8 mouse cellular contexts compared by ENCODE assay signal in the genomic region with DNA sequence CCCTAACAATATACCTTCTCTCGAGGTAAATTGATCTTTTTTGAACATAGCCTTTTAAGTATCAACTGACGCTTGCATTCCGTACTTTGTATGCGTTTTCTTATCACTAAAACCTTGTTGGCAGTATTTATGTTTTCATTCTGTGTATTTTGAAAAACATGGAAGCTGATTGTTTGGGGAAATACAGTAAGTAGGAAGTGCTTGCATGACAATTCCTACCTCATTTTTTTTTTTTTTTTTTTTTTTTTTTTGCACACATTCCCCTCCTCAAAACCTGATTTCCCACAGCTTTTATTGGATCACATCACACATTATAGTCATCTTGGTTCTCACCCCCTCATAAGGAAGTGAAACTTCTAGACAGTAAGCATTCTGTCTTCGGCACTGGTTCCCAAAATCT. TPM values are rescaled to one million over a fixed set of nuclear protein-coding genes. Genes with fewer than 3 reads are reported as not detected.
DNase-seq lines count a peak whose midpoint lies in the region; ATAC-seq and TF ChIP-seq lines count a peak whose summit lies in the region.

No protein-coding gene starts in this region.

- no peak for TF ChIP-seq EP300 in heart, adult 2 months (IDR thresholded peaks at IDR 0.05; ENCODE audit: insufficient read depth, low read depth, low read length)
- no peak for TF ChIP-seq EP300 in CH12.LX (IDR thresholded peaks at IDR 0.05; ENCODE audit: low read length)

- peak overlapping the region; percentile 99 for H3K4me2 ChIP-seq in CH12.LX (ENCODE audit: insufficient read depth, low read depth, poor library complexity, severe bottlenecking)
- H3K4me2 ChIP-seq in hindbrain, embryonic 12.5 days (replicated peaks) = peak overlapping the region; percentile 87

- ATAC-seq in hindbrain, embryonic 12.5 days (ENCODE audit: low FRiP score) = no peak
- no peak for ATAC-seq in monocyte, adult 5-6 weeks (replicated peaks; ENCODE audit: insufficient number of reproducible peaks, low FRiP score, low TSS enrichment, poor library complexity, severe bottlenecking)

- DNase-seq in heart, adult 2 months = no peak
- DNase-seq in heart, adult 18-20 months = no peak
- DNase-seq in CH12.LX (ENCODE audit: extremely low read depth) = no peak
- DNase-seq in adipocyte (ENCODE audit: low spot score) = no peak
- DNase-seq in adrenal gland, adult 2 months = no peak

- no peak overlapping the region for H3K9ac ChIP-seq in heart, adult 2 months (ENCODE audit: low read depth, low read length)
- peak overlapping the region; percentile 76; the same call in 1 of the 2 replicates for H3K9ac ChIP-seq in CH12.LX (ENCODE audit: insufficient read depth, low read depth)
- H3K9ac ChIP-seq in hindbrain, embryonic 12.5 days = 0 out of 2 replicates have a peak overlapping the region, but pooled peaks have one; percentile 71

- no peaks in the 10 kb centered on the region for H3K79me2 ChIP-seq in heart, adult 2 months (replicated peaks; ENCODE audit: control insufficient read depth, insufficient read depth, low read length)
- peaks cover 14% of the 10 kb centered on the region for H3K79me2 ChIP-seq in CH12.LX (replicated peaks; ENCODE audit: control insufficient read depth, extremely low read depth, insufficient read depth, poor library complexity, severe bottlenecking)

- TF ChIP-seq RAD21 in CH12.LX (IDR thresholded peaks at IDR 0.05; ENCODE audit: low read depth, low read length) = no peak

- no peaks in the 10 kb centered on the region for H3K4me1 ChIP-seq in heart, adult 2 months (ENCODE audit: control insufficient read depth, insufficient read depth, low read length)
- peaks cover 5 to 22% of the 10 kb centered on the region in 2 experiments; a peak in 2 of 4 replicates for H3K4me1 ChIP-seq in CH12.LX (ENCODE audit: control insufficient read depth in 1 of 2, insufficient read depth in 2 of 2)
- H3K4me1 ChIP-seq in hindbrain, embryonic 12.5 days = peaks cover 13% of the 10 kb centered on the region
- peaks cover 46% of the 10 kb centered on the region for H3K4me1 ChIP-seq in megakaryocyte, embryonic 14.5 days

- H3K27me3 ChIP-seq in heart, adult 2 months (ENCODE audit: control insufficient read depth, insufficient read depth, low read length) = no peaks in the 10 kb centered on the region
- H3K27me3 ChIP-seq in CH12.LX (replicated peaks) = peaks cover 30% of the 10 kb centered on the region
- no peaks in the 10 kb centered on the region; the same call in 1 of the 2 replicates for H3K27me3 ChIP-seq in hindbrain, embryonic 12.5 days
- H3K27me3 ChIP-seq in megakaryocyte, embryonic 14.5 days (replicated peaks) = peaks cover 16% of the 10 kb centered on the region

- intact Hi-C loops in heart, adult 2 months (cut with DNase I) = loop anchor here (10.0 kb wide), 1 partner anchor 327 kb away; no protein-coding TSS in a partner anchor

- H3K4me3 ChIP-seq in heart, adult 2 months = peak overlapping the region; percentile 84
- H3K4me3 ChIP-seq in CH12.LX (replicated peaks in 1 of 3; ENCODE audit: low read depth in 2 of 3, low read length in 2 of 3, poor library complexity in 1 of 3) = peak overlapping the region; percentile 68 to 97 (median 76)
- peak overlapping the region; percentile 64 for H3K4me3 ChIP-seq in hindbrain, embryonic 12.5 days
- H3K4me3 ChIP-seq in megakaryocyte, embryonic 14.5 days (replicated peaks) = peak overlapping the region; percentile 97

- in situ Hi-C loops in CH12.LX (cut with MboI; ENCODE audit: low pct_ligation_motif_present, low pct_unique_long_range_greater_than_20kb, low sequenced_read_pairs) = loop anchor here (5.0 kb wide), 1 partner anchor 229 kb away; no protein-coding TSS in a partner anchor

- H3K9me3 ChIP-seq in CH12.LX (replicated peaks; ENCODE audit: low read length) = no peaks in the 10 kb centered on the region
- H3K9me3 ChIP-seq in hindbrain, embryonic 12.5 days (replicated peaks) = no peaks in the 10 kb centered on the region
- H3K9me3 ChIP-seq in megakaryocyte, embryonic 14.5 days = no peaks in the 10 kb centered on the region

- H3K27ac ChIP-seq in heart, adult 2 months = no peak overlapping the region; the same call in 1 of the 2 replicates
- no peak overlapping the region for H3K27ac ChIP-seq in CH12.LX (ENCODE audit: insufficient read depth, low read depth)
- no peak overlapping the region for H3K27ac ChIP-seq in hindbrain, embryonic 12.5 days

- peaks cover 9% of the 10 kb centered on the region for H3K36me3 ChIP-seq in heart, adult 2 months (ENCODE audit: control insufficient read depth, insufficient read depth, low read length)
- H3K36me3 ChIP-seq in CH12.LX (replicated peaks in 1 of 2; ENCODE audit: control insufficient read depth in 1 of 2, insufficient read depth in 1 of 2, low read length in 1 of 2) = peaks cover 3 to 41% of the 10 kb centered on the region in 2 experiments
- peaks cover 12% of the 10 kb centered on the region for H3K36me3 ChIP-seq in hindbrain, embryonic 12.5 days
- peaks cover 34% of the 10 kb centered on the region for H3K36me3 ChIP-seq in megakaryocyte, embryonic 14.5 days (replicated peaks; ENCODE audit: low read length)

- TF ChIP-seq POLR2A in heart, adult 2 months (IDR thresholded peaks at IDR 0.05; ENCODE audit: insufficient read depth, low read depth, low read length) = no peak
- TF ChIP-seq POLR2A in CH12.LX (IDR thresholded peaks at IDR 0.05; ENCODE audit: low read depth, low read length) = no peak

- TF ChIP-seq CTCF in heart, adult 2 months (IDR thresholded peaks at IDR 0.05) = no peak
- TF ChIP-seq CTCF in CH12.LX (conservative IDR thresholded peaks at IDR 0.05 in 1 of 2, IDR thresholded peaks at IDR 0.05 in 1 of 2; ENCODE audit: low read depth in 2 of 2, low read length in 2 of 2) = no peak

- dilution Hi-C loops in CH12.LX (cut with MboI; ENCODE audit: extremely low pct_ligation_motif_present, extremely low pct_unique_long_range_greater_than_20kb, low sequenced_read_pairs) = no loop called here

- WGBS in heart, adult 2 months = 73% methylated on average over 5 of the region's 5 CpGs
- WGBS in hindbrain, embryonic 12.5 days = 95% methylated on average over 5 of the region's 5 CpGs

TF ChIP-seq in CH12.LX, 34 proteins besides CTCF, POLR2A, EP300 and RAD21:
- TF ChIP-seq ZNF384 (IDR thresholded peaks at IDR 0.05; ENCODE audit: low read depth, low read length) (peak; percentile 41; the same call in 1 of the 2 replicates), MEF2A (IDR thresholded peaks at IDR 0.05; ENCODE audit: borderline replicate concordance, low read depth, low read length) (no peak), HCFC1 (IDR thresholded peaks at IDR 0.05; ENCODE audit: low read depth, low read length) (no peak), IRF4 (IDR thresholded peaks at IDR 0.05; ENCODE audit: low read depth, low read length) (peak; percentile 37; the same call in 1 of the 2 replicates)

RNA-seq across cellular contexts. Expression of gene Ankrd42, which starts 1.1 kb away (rescaled TPM):
- under 1 TPM; 0.73 to 0.84 TPM for total RNA-seq in heart, adult 2 months (2021)
- polyA plus RNA-seq in heart, adult 2 months (2012; rRNA removed) = 0.29 and 0.49 TPM in 2 replicates
- total RNA-seq in heart, adult 18-20 months (2021) = 1 to 10 TPM; 1.1 to 1.2 TPM
- total RNA-seq in CH12.LX (2012; rRNA removed) (0.38 and 0.68 TPM in 2 replicates), CH12.LX (2014; rRNA removed) (0.22 and 0.26 TPM in 2 replicates)
- polyA plus RNA-seq in CH12.LX (2012; ENCODE audit: insufficient read length, low read depth) = 0.14 and 0.26 TPM in 2 replicates
- 15.2 and 15.7 TPM in 2 replicates for polyA plus RNA-seq in hindbrain, embryonic 12.5 days (2016; fragmentation: Nextera tagmentation; extraction: Ambion mirVana)
- not detected in 2 replicates for polyA plus RNA-seq in megakaryocyte, embryonic 14.5 days (2012; ENCODE audit: insufficient read depth, low replicate concordance)
- not detected in 3 replicates for total RNA-seq in monocyte, adult 5-6 weeks (2017)
- 1 to 10 TPM; 6.6 to 8.5 TPM for total RNA-seq in adrenal gland, adult 2 months (2021)
- 1.1 and 1.3 TPM in 2 replicates for polyA plus RNA-seq in adrenal gland, adult 2 months (2012; rRNA removed)

RNA-seq across cellular contexts. Expression of gene Pcf11, which starts 31.7 kb away (rescaled TPM):
- 10 to 100 TPM; 22.4 to 25.0 TPM for total RNA-seq in heart, adult 2 months (2021)
- polyA plus RNA-seq in heart, adult 2 months (2012; rRNA removed) = 8.7 and 11.9 TPM in 2 replicates
- 10 to 100 TPM; 19.4 to 30.2 TPM for total RNA-seq in heart, adult 18-20 months (2021)
- 29.2 and 30.5 TPM in 2 replicates for total RNA-seq in CH12.LX (2012; rRNA removed)
- 30.0 and 32.7 TPM in 2 replicates for total RNA-seq in CH12.LX (2014; rRNA removed)
- polyA plus RNA-seq in CH12.LX (2012; ENCODE audit: insufficient read length, low read depth) = 36.1 and 37.2 TPM in 2 replicates
- polyA plus RNA-seq in hindbrain, embryonic 12.5 days (2016; fragmentation: Nextera tagmentation; extraction: Ambion mirVana) = 29.2 and 31.7 TPM in 2 replicates
- polyA plus RNA-seq in megakaryocyte, embryonic 14.5 days (2012; ENCODE audit: insufficient read depth, low replicate concordance) = 25.7 and 33.1 TPM in 2 replicates
- total RNA-seq in monocyte, adult 5-6 weeks (2017) = 176 to 189 TPM (median 178 TPM) in 3 replicates
- 10 to 100 TPM; 45.2 to 68.5 TPM for total RNA-seq in adrenal gland, adult 2 months (2021)
- 17.2 and 20.2 TPM in 2 replicates for polyA plus RNA-seq in adrenal gland, adult 2 months (2012; rRNA removed)
